Mouse (Mus musculus) testis, adult 2 months (tissue): ENCODE results near the gene Cacna1c.

Source experiments
- CTCF ChIP-seq: fragments of 200-500 bp; IDR thresholded peaks from 2 replicates; pipeline ENCODE4 v1.5.1; 2012; ENCODE audit warnings: low read depth, mild to moderate bottlenecking, inconsistent platforms, low read length, moderate library complexity; ENCODE audit not compliant: control insufficient read depth, insufficient read depth, insufficient replicate concordance
- POLR2A ChIP-seq: fragments of 200-500 bp; IDR thresholded peaks from 2 replicates; pipeline ENCODE4 v1.6.1; 2012; ENCODE audit warnings: low read depth, mild to moderate bottlenecking, inconsistent platforms, low read length, moderate library complexity; ENCODE audit not compliant: control insufficient read depth

- TF ChIP-seq POLR2A (no peak), CTCF (no peak)
Measured at GRCm38 (mm10) chr6:118755768-118756167, 440.4 kb downstream of the Cacna1c start.
